Comparison of ENCODE assay signal across 23 mouse cellular contexts in the genomic region with DNA sequence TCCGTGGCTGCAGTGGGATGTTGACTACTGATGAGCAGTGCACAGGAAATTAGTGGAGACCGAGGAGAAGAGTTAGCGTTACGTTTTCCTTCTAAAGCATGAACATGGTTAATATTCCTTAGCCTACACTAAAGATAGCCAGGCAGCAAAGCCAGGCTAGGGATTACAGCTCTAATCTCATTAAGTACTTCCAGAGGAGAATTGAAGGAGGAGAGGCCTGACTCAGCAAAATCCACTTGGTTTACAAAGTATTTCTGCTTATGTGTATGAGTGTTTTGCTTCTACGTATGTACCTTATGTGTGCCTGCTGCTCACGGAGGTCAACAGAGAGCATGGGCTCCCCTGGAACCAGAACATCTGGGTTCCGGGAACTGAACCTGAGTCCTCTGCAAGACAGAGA. TPM values are rescaled to one million over a fixed set of nuclear protein-coding genes. Genes with fewer than 3 reads are reported as not detected.
DNase-seq lines count a peak whose midpoint lies in the region; ATAC-seq lines count a peak whose summit lies in the region.
"Had no signal": no experiment of that assay in that cellular context is flagged by ENCODE, and none has a peak within 500 bp of the region (broad histone marks: within the 10 kb centered on the region; RNA-seq: fewer than 3 reads in every experiment).

No protein-coding gene starts in this region.

- no peak for ATAC-seq in midbrain, embryonic 11.5 days (ENCODE audit: low FRiP score)
- no peak for ATAC-seq in midbrain, embryonic 16.5 days
- ATAC-seq in forebrain, embryonic 12.5 days (ENCODE audit: low FRiP score): no peak
- ATAC-seq: activated CD4-positive, CD25-positive, alpha-beta regulatory T cell, adult 4 months; forebrain, embryonic 14.5 days; forebrain, postnatal 0 days; hindbrain, embryonic 16.5 days had no signal

- no peak overlapping the region for H3K4me3 ChIP-seq in midbrain, embryonic 11.5 days (ENCODE audit: low read depth, low read length)
- no peak overlapping the region for H3K4me3 ChIP-seq in midbrain, embryonic 16.5 days (ENCODE audit: low read depth, low read length)
- no peak overlapping the region for H3K4me3 ChIP-seq in forebrain, embryonic 12.5 days (replicated peaks)
- H3K4me3 ChIP-seq: forebrain, embryonic 10.5 days; gastrocnemius, adult 2 months; hindbrain, embryonic 10.5 days; hindbrain, embryonic 13.5 days had no signal

- 90% methylated on average over 7 of the region's 7 CpGs for WGBS in midbrain, embryonic 11.5 days
- WGBS in midbrain, embryonic 16.5 days: 70% methylated on average over 7 of the region's 7 CpGs
- 87% methylated on average over 7 of the region's 7 CpGs for WGBS in forebrain, embryonic 12.5 days

- H3K27me3 ChIP-seq in midbrain, embryonic 11.5 days (ENCODE audit: control insufficient read depth, insufficient read depth, low read length): no peaks in the 10 kb centered on the region
- no peaks in the 10 kb centered on the region for H3K27me3 ChIP-seq in midbrain, embryonic 16.5 days (ENCODE audit: control insufficient read depth, insufficient read depth, low read depth, low read length)
- 0 out of 2 replicates have a peak, but pooled peaks cover 3% of the 10 kb centered on the region for H3K27me3 ChIP-seq in forebrain, embryonic 12.5 days

- H3K4me1 ChIP-seq in midbrain, embryonic 11.5 days (ENCODE audit: control insufficient read depth, insufficient read depth, low read length): no peaks in the 10 kb centered on the region
- no peaks in the 10 kb centered on the region for H3K4me1 ChIP-seq in midbrain, embryonic 16.5 days (ENCODE audit: control insufficient read depth, insufficient read depth, low read length)
- H3K4me1 ChIP-seq in forebrain, embryonic 12.5 days: peaks cover 4% of the 10 kb centered on the region; the same call in 1 of the 2 replicates

- DNase-seq in midbrain, embryonic 11.5 days (ENCODE audit: low spot score, missing footprints): peak; percentile 49
- peak; percentile 19 for DNase-seq in MN1 (ENCODE audit: low spot score)
- peak; percentile 68 for DNase-seq in retina, postnatal 1 day
- no peak for DNase-seq in left cerebral cortex, adult 11 months (ENCODE audit: low spot score)
- DNase-seq: adrenal gland, adult 8-10 months; adrenal gland, postnatal 25 days; cerebellum, adult 11-12 months; cerebellum, adult 8-10 months; cerebellum, postnatal 10 days; cerebellum, postnatal 36 days; forebrain, postnatal 0 days; gastrocnemius, adult 2 months; gastrocnemius, postnatal 14 days; heart, postnatal 36 days had no signal

- H3K36me3 ChIP-seq in midbrain, embryonic 11.5 days (ENCODE audit: control insufficient read depth, insufficient read depth, low read length): no peaks in the 10 kb centered on the region
- H3K36me3 ChIP-seq in midbrain, embryonic 16.5 days (ENCODE audit: control insufficient read depth, insufficient read depth, low read length): no peaks in the 10 kb centered on the region
- no peaks in the 10 kb centered on the region for H3K36me3 ChIP-seq in forebrain, embryonic 12.5 days (replicated peaks)
- H3K36me3 ChIP-seq: forebrain, embryonic 10.5 days; hindbrain, embryonic 10.5 days; hindbrain, embryonic 13.5 days had no signal

- H3K27ac ChIP-seq in midbrain, embryonic 11.5 days (ENCODE audit: low read depth, low read length): no peak overlapping the region
- no peak overlapping the region for H3K27ac ChIP-seq in midbrain, embryonic 16.5 days (ENCODE audit: low read length)
- no peak overlapping the region for H3K27ac ChIP-seq in forebrain, embryonic 12.5 days
- H3K27ac ChIP-seq: forebrain, embryonic 10.5 days; gastrocnemius, adult 2 months; hindbrain, embryonic 10.5 days; hindbrain, embryonic 13.5 days had no signal

- no peaks in the 10 kb centered on the region for H3K9me3 ChIP-seq in midbrain, embryonic 11.5 days (ENCODE audit: control insufficient read depth, low read length)
- no peaks in the 10 kb centered on the region for H3K9me3 ChIP-seq in midbrain, embryonic 16.5 days (replicated peaks; ENCODE audit: control insufficient read depth, low read length, poor library complexity, severe bottlenecking)
- H3K9me3 ChIP-seq in forebrain, embryonic 12.5 days: no peaks in the 10 kb centered on the region
- H3K9me3 ChIP-seq: forebrain, embryonic 10.5 days; hindbrain, embryonic 10.5 days; hindbrain, embryonic 13.5 days had no signal

- no peak overlapping the region for H3K4me2 ChIP-seq in midbrain, embryonic 11.5 days
- no peak overlapping the region for H3K4me2 ChIP-seq in midbrain, embryonic 16.5 days (ENCODE audit: low read length)
- no peak overlapping the region for H3K4me2 ChIP-seq in forebrain, embryonic 12.5 days
- H3K4me2 ChIP-seq: heart, embryonic 11.5 days; hindbrain, embryonic 13.5 days had no signal

- H3K9ac ChIP-seq in midbrain, embryonic 11.5 days (ENCODE audit: low read length): no peak overlapping the region
- no peak overlapping the region for H3K9ac ChIP-seq in midbrain, embryonic 16.5 days (ENCODE audit: low read depth, low read length)
- H3K9ac ChIP-seq in forebrain, embryonic 12.5 days: no peak overlapping the region
- H3K9ac ChIP-seq: forebrain, postnatal 0 days; hindbrain, embryonic 13.5 days had no signal

RNA-seq across cellular contexts. Expression of a gene that starts 19.9 kb away (rescaled TPM):
- polyA plus RNA-seq in midbrain, embryonic 11.5 days (2014; fragmentation: Nextera tagmentation; extraction: Ambion mirVana): 4.3 and 5.2 TPM in 2 replicates
- polyA plus RNA-seq in midbrain, embryonic 16.5 days (2015; fragmentation: Nextera tagmentation; extraction: Ambion mirVana): 18.0 and 24.3 TPM in 2 replicates
- 2.5 and 3.3 TPM in 2 replicates for polyA plus RNA-seq in forebrain, embryonic 12.5 days (2016; fragmentation: Nextera tagmentation; extraction: Ambion mirVana)

RNA-seq across cellular contexts. Expression of a gene that starts 53.8 kb away (rescaled TPM):
- polyA plus RNA-seq in midbrain, embryonic 11.5 days (2014; fragmentation: Nextera tagmentation; extraction: Ambion mirVana): 4.3 and 5.1 TPM in 2 replicates
- 6.0 and 6.6 TPM in 2 replicates for polyA plus RNA-seq in midbrain, embryonic 16.5 days (2015; fragmentation: Nextera tagmentation; extraction: Ambion mirVana)
- polyA plus RNA-seq in forebrain, embryonic 12.5 days (2016; fragmentation: Nextera tagmentation; extraction: Ambion mirVana): 2.9 and 4.0 TPM in 2 replicates
- polyA plus RNA-seq: activated CD4-positive, CD25-positive, alpha-beta regulatory T cell, adult 4 months had no signal
